Mouse (Mus musculus) liver, embryonic 14.5 days (tissue): ENCODE results near the gene Col23a1. TPM values are rescaled to one million over a fixed set of nuclear protein-coding genes. Genes with fewer than 3 reads are reported as not detected.

Experiments
- ATAC-seq: fragments of 200-750 bp; cut with Nextera tagmentation; 2 replicates; pipeline ENCODE4 v1.8.0; 2017; ENCODE audit warnings: moderate number of reproducible peaks, mild to moderate bottlenecking, moderate library complexity; ENCODE audit not compliant: insufficient read depth
- DNase-seq, 3 experiments: peaks; one replicate each; pipeline ENCODE4 v3.0.0-alpha.2; 2012 to 2013; ENCODE audit warnings: low read depth in 3 of 3, low spot score in 3 of 3
- H3K27ac ChIP-seq: fragments of 300-500 bp; sonication (generic); 2 replicates; pipeline ENCODE4 v1.5.1; 2014; ENCODE audit warnings: moderate library complexity, mild to moderate bottlenecking, control low read depth, inconsistent platforms
- H3K27me3 ChIP-seq: fragments of 300-500 bp; sonication (generic); 2 replicates; pipeline ENCODE4 v1.6.1; 2014; ENCODE audit warnings: mild to moderate bottlenecking, low read length, moderate library complexity; ENCODE audit not compliant: control insufficient read depth, insufficient read depth
- H3K36me3 ChIP-seq: fragments of 300-500 bp; sonication (generic); replicated peaks from 2 replicates; pipeline ENCODE4 v1.6.1; 2014; ENCODE audit warnings: low read depth; ENCODE audit not compliant: control insufficient read depth, insufficient read depth
- H3K4me1 ChIP-seq, 2 experiments: fragments of 200-500 bp in 1 of 2; fragments of 300-500 bp in 1 of 2; sonication (generic) in 1 of 2; replicated peaks; 2 replicates each; pipeline ENCODE4 v1.6.1; 2012 to 2014; ENCODE audit warnings: antibody characterized with exemption in 1 of 2, inconsistent platforms in 1 of 2, low read length in 1 of 2; ENCODE audit not compliant: control insufficient read depth in 2 of 2, insufficient read depth in 2 of 2
- H3K4me2 ChIP-seq: fragments of 300-500 bp; sonication (generic); 2 replicates; pipeline ENCODE4 v1.6.1; 2014; ENCODE audit warnings: low read depth, mild to moderate bottlenecking, control low read depth, moderate library complexity
- H3K4me3 ChIP-seq, 2 experiments: fragments of 200-500 bp in 1 of 2; fragments of 300-500 bp in 1 of 2; sonication (generic) in 1 of 2; 2 replicates each; pipeline ENCODE4 v1.5.1; 2012 to 2014; ENCODE audit warnings: low read depth in 2 of 2, low read length in 2 of 2, mild to moderate bottlenecking in 2 of 2, control low read depth in 1 of 2, inconsistent platforms in 1 of 2, moderate library complexity in 1 of 2; ENCODE audit not compliant: insufficient read depth in 1 of 2
- H3K9ac ChIP-seq: fragments of 300-500 bp; sonication (generic); replicated peaks from 2 replicates; pipeline ENCODE4 v1.6.1; 2014; ENCODE audit warnings: mild to moderate bottlenecking, control low read depth, moderate library complexity
- H3K9me3 ChIP-seq: fragments of 300-500 bp; sonication (generic); 2 replicates; pipeline ENCODE4 v1.6.1; 2016; ENCODE audit warnings: low read length, mixed read lengths; ENCODE audit not compliant: control insufficient read depth
- CTCF ChIP-seq: IDR thresholded peaks from 2 replicates; pipeline ENCODE4 v1.5.1; 2016; ENCODE audit warnings: antibody characterized with exemption, low read depth, control low read depth
- EP300 ChIP-seq: IDR thresholded peaks from 2 replicates; pipeline ENCODE4 v1.6.1; 2016; ENCODE audit warnings: antibody characterized with exemption, low read depth
- WGBS: fragments of 180-500 bp; shearing (Covaris S2); extraction: QIAGEN DNeasy Blood & Tissue Kit; methylation state at CpG from one replicate; pipeline ENCODE4 v1.1.7; 2014; ENCODE audit not compliant: insufficient replicate concordance; 5-methylcytosine and 5-hydroxymethylcytosine counted together
- polyA plus RNA-seq, 2 experiments: library from polyadenylated mRNA; depleted of rRNA in 1 of 2; stranded (reverse) in 1 of 2; unstranded in 1 of 2; fragments of >200 nt; fragmentation: Nextera tagmentation in 1 of 2; extraction: Ambion mirVana in 1 of 2; gene quantifications; 2 replicates each; pipeline versions ENCODE4 v1.2.1 to v1.2.3; 2012 to 2014

Col23a1 gene
- polyA plus RNA-seq, 2 experiments, result 0.11 to 0.19 TPM

DNA sequence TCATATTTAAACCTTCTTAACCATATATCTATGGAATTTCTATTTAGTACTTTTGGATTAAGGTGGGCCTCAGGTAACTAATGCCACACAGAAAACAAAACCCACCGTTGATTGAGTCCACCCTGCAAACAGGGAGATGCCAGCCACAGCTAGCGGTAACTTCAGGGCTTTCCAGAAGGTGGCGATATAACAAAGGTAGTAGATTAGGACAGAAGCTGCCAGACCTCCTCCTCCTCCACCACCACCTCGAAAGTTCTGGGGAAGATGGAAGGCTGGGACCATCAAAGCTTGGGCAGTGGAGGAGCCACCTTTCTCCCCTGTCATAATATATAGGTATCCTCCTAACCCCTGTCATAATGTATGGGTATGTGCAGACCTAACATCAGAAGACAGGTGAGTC is 328.0 kb downstream of the Col23a1 start:
- Histone ChIP-seq H3K4me3 (no peak overlapping the region), H3K27me3 (no peaks in the 10 kb centered on the region), H3K9ac (no peak overlapping the region), H3K27ac (no peak overlapping the region), H3K4me2 (no peak overlapping the region), H3K4me1 (peaks cover 6 to 25% of the 10 kb centered on the region in 2 experiments), H3K9me3 (no peaks in the 10 kb centered on the region), H3K36me3 (peaks cover 5% of the 10 kb centered on the region)
- ATAC-seq (no peak), DNase-seq (peak in 1 of 3 experiments; percentile 53)
- WGBS, result 3% methylated on average over 4 of the region's 4 CpGs
- TF ChIP-seq CTCF (peak; percentile 89), EP300 (no peak)

- peaks cover 6 to 25% of the 10 kb centered on the region in 2 experiments for H3K4me1 ChIP-seq
- peak overlapping the region; percentile 94 for H3K4me2 ChIP-seq
- peak overlapping the region; percentile 83 for H3K9ac ChIP-seq
- WGBS, result 24% methylated on average over 8 of the region's 8 CpGs
- H3K9me3 ChIP-seq, result no peaks in the 10 kb centered on the region
- H3K27me3 ChIP-seq, result no peaks in the 10 kb centered on the region
- TF ChIP-seq CTCF (no peak), EP300 (no peak)
- no peak overlapping the region for H3K27ac ChIP-seq
- DNase-seq (no peak), ATAC-seq (0 out of 2 replicates have a peak, but pooled peaks have one; percentile 3)
- H3K36me3 ChIP-seq, result peaks cover 16% of the 10 kb centered on the region
- H3K4me3 ChIP-seq, result peak overlapping the region; percentile 89 to 95
Measured at GRCm38 (mm10) chr11:51618894-51619408, 329.2 kb downstream of the Col23a1 start.

GRCm38 (mm10) chr11:51619409-51620060 is 329.8 kb downstream of the Col23a1 start, which contains the start of gene Nhp2:
Nhp2 (plus strand) TSS chr11:51619735.
- H3K4me3 ChIP-seq, result peak within 1 kb of the TSS; percentile 89 to 95
- H3K4me2 ChIP-seq, result peak within 1 kb of the TSS; percentile 94
- H3K27me3 ChIP-seq, result no peaks in the 10 kb centered on the region
- peak within 1 kb of the TSS; percentile 36 for H3K27ac ChIP-seq
- no peaks in the 10 kb centered on the region for H3K9me3 ChIP-seq
- under 1% methylated on average over 51 of the region's 51 CpGs for WGBS
- no peak for TF ChIP-seq CTCF
- TF ChIP-seq EP300, result no peak
- H3K36me3 ChIP-seq, result peaks cover 22% of the 10 kb centered on the region
- ATAC-seq, result peak; percentile 81
- peak; percentile 94 to 96 (median 95) for DNase-seq
- peak within 1 kb of the TSS; percentile 83 for H3K9ac ChIP-seq
- H3K4me1 ChIP-seq, result peaks cover 6 to 25% of the 10 kb centered on the region in 2 experiments

GRCm38 (mm10) chr11:51620084-51620483 is 330.4 kb downstream of the Col23a1 start:
- ATAC-seq (no peak), DNase-seq (no peak)
- Histone ChIP-seq H3K9me3 (no peaks in the 10 kb centered on the region), H3K4me3 (peak overlapping the region; percentile 89 to 95), H3K4me2 (peak overlapping the region; percentile 94), H3K27me3 (no peaks in the 10 kb centered on the region), H3K4me1 (peaks cover 5 to 23% of the 10 kb centered on the region in 2 experiments), H3K27ac (peak overlapping the region; percentile 36), H3K36me3 (peaks cover 25% of the 10 kb centered on the region), H3K9ac (peak overlapping the region; percentile 83)
- no peak for TF ChIP-seq CTCF
- no peak for TF ChIP-seq EP300
- WGBS, result under 1% methylated on average over 11 of the region's 11 CpGs

GRCm38 (mm10) chr11:51621776-51622175 is 332.1 kb downstream of the Col23a1 start:
- Histone ChIP-seq H3K4me1 (peaks cover 0 to 18% of the 10 kb centered on the region in 2 experiments; a peak in 3 of 4 replicates), H3K27me3 (no peaks in the 10 kb centered on the region), H3K36me3 (peaks cover 35% of the 10 kb centered on the region), H3K9ac (0 out of 2 replicates have a peak overlapping the region, but pooled peaks have one; percentile 13), H3K4me2 (peak overlapping the region; percentile 94; the same call in 1 of the 2 replicates), H3K27ac (no peak overlapping the region), H3K9me3 (no peaks in the 10 kb centered on the region), H3K4me3 (no peak overlapping the region)
- 85% methylated on average over 2 of the region's 2 CpGs for WGBS
- DNase-seq (no peak), ATAC-seq (no peak)
- TF ChIP-seq CTCF (no peak), EP300 (no peak)
